Mouse (Mus musculus) hindbrain, postnatal 0 days (tissue): Measurements from ENCODE around the gene Fam20c. TPM values are rescaled to one million over a fixed set of nuclear protein-coding genes. Genes with fewer than 3 reads are reported as not detected.

Experiments
- ATAC-seq: fragments of 200-750 bp; cut with Nextera tagmentation; 2 replicates; pipeline ENCODE4 v1.8.0; 2017; ENCODE audit warnings: mild to moderate bottlenecking, moderate TSS enrichment, moderate library complexity
- DNase-seq: peaks from one replicate; pipeline ENCODE4 v3.0.0-alpha.2; 2015; ENCODE audit warnings: low spot score
- H3K27ac ChIP-seq: fragments of 300-500 bp; sonication (generic); 2 replicates; pipeline ENCODE4 v1.5.1; 2014; ENCODE audit warnings: mild to moderate bottlenecking
- H3K27me3 ChIP-seq: fragments of 300-500 bp; sonication (generic); 2 replicates; pipeline ENCODE4 v1.6.1; 2014; ENCODE audit warnings: low read length, mixed read lengths; ENCODE audit not compliant: insufficient read depth
- H3K36me3 ChIP-seq: fragments of 300-500 bp; sonication (generic); 2 replicates; pipeline ENCODE4 v1.6.1; 2014; ENCODE audit warnings: low read length, mixed read lengths; ENCODE audit not compliant: insufficient read depth
- H3K4me1 ChIP-seq: fragments of 300-500 bp; sonication (generic); 2 replicates; pipeline ENCODE4 v1.6.1; 2014; ENCODE audit warnings: antibody characterized with exemption, low read length, mixed read lengths; ENCODE audit not compliant: insufficient read depth
- H3K4me2 ChIP-seq: fragments of 300-500 bp; sonication (generic); 2 replicates; pipeline ENCODE4 v1.6.1; 2014; ENCODE audit warnings: low read depth, mild to moderate bottlenecking, low read length, moderate library complexity, mixed read lengths
- H3K4me3 ChIP-seq: fragments of 300-500 bp; sonication (generic); 2 replicates; pipeline ENCODE4 v1.5.1; 2014; ENCODE audit warnings: low read length
- H3K9ac ChIP-seq: fragments of 300-500 bp; sonication (generic); replicated peaks from 2 replicates; pipeline ENCODE4 v1.6.1; 2014; ENCODE audit warnings: mild to moderate bottlenecking, low read length, moderate library complexity, mixed read lengths
- H3K9me3 ChIP-seq: fragments of 300-500 bp; sonication (generic); 2 replicates; pipeline ENCODE4 v1.6.1; 2016; ENCODE audit warnings: low read length, mixed read lengths
- CTCF ChIP-seq: IDR thresholded peaks from 2 replicates; pipeline ENCODE4 v1.5.1; 2016; ENCODE audit warnings: antibody characterized with exemption, control low read depth, low read depth
- WGBS: fragments of 180-500 bp; shearing (Covaris S2); extraction: QIAGEN DNeasy Blood & Tissue Kit; methylation state at CpG from one replicate; pipeline ENCODE4 v1.1.7; 2014; 5-methylcytosine and 5-hydroxymethylcytosine counted together
- polyA plus RNA-seq: library from polyadenylated mRNA; unstranded; fragments of >200 nt; fragmentation: Nextera tagmentation; extraction: Ambion mirVana; gene quantifications from 2 replicates; pipeline ENCODE4 v1.2.1, GENCODE M21; 2015
- total RNA-seq: library from RNA; depleted of rRNA; stranded (reverse); fragments of >200 nt; gene quantifications from 2 replicates; pipeline ENCODE4 v1.2.3, GENCODE M21; 2014

Fam20c gene
- total and polyA plus RNA-seq, 2 experiments from 2014 or later: 53.9 to 96.4 TPM

DNA sequence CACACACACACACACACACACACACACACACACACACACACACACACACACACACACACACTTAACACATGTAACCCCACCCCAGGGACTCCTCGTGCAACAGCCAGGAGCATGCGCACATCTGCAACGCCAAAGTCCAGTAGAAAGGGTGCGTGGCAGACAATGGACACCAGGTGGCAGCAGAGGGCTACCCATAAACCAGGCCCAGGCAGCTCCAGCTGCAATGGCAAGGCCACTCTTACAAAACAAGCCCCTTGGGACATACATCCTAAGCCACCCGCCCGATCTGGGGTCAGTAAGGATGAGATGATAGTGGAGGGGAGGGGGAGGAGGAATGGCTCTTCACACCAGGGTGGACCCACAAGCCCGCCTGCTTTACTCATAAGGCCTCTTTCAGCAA is 93.8 kb downstream of the Fam20c start:
- WGBS: 3% methylated on average over 7 of the region's 7 CpGs
- Histone ChIP-seq H3K9me3 (no peaks in the 10 kb centered on the region), H3K4me2 (0 out of 2 replicates have a peak overlapping the region, but pooled peaks have one; percentile 18), H3K4me3 (no peak overlapping the region), H3K4me1 (no peaks in the 10 kb centered on the region), H3K36me3 (no peaks in the 10 kb centered on the region), H3K9ac (no peak overlapping the region), H3K27me3 (no peaks in the 10 kb centered on the region), H3K27ac (no peak overlapping the region)
- DNase-seq (peak; percentile 93), ATAC-seq (peak; percentile 86)
- TF ChIP-seq CTCF: peak; percentile 99

DNA sequence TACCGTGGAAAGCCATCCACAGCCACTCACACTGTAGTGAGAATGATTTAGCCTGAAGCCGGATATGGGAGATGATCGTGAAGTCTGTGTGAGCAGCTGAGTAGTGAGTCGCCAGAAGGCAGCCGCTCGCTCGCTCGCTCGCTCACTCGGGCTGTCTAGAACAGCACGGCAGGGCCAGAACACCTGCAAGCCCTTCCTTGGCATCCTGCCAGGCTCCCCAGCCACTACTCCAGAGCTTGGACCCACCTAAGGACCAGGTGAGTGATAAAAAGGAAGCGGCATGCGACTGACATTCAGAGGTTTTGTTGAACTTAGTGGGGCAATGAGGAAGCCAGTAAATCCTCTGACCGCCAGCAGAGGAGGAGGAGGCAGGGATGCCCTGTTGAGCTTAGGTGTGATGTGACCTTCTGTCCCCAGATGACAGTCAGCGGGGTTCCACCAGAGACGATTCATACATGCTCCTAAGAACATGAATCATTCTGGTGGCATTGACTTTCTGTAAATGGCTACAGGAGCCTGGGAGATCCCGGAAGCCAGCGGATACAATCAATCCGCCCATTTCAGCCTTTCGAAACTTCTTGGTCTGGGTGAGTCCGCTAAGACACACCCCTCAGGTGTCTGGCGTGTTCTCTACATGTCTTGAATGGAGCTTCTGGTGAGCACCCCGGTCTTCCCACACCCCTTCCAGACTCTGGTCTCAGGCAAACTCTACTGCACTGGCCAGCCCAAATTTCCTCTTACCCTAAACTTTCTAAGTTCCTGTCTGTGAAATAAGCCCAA is 95.6 kb downstream of the Fam20c start:
- no peak for ATAC-seq

DNA sequence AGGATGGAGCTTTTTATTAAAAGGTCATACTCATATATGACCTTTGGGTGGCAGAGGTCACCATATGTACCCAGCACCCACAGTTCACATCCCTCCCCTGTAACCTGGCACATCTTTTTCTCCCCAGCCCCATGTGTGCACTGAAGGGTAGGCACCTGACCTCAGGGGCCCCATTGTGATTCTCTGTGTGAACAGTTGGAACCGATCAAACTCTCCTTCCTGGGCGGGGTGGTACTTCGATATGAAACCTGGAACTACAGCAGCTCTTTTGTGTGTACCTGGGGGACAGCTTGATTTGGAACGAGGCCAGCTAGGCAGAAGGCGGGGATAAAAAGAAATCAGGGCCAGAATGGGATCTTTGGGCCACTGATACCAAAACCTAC is 96.1 kb downstream of the Fam20c start:
- TF ChIP-seq CTCF: no peak
- Histone ChIP-seq H3K9me3 (no peaks in the 10 kb centered on the region), H3K4me3 (no peak overlapping the region), H3K36me3 (no peaks in the 10 kb centered on the region), H3K27me3 (no peaks in the 10 kb centered on the region), H3K4me1 (no peaks in the 10 kb centered on the region), H3K27ac (no peak overlapping the region), H3K4me2 (no peak overlapping the region), H3K9ac (no peak overlapping the region)
- DNase-seq (no peak), ATAC-seq (no peak)
- whole genome bisulfite sequencing: 81% methylated on average over 5 of the region's 5 CpGs

More for the DNA sequence above, 95.6 kb downstream of the Fam20c start:
- WGBS: 79% methylated on average over 23 of the region's 23 CpGs
- H3K4me1 ChIP-seq: no peaks in the 10 kb centered on the region
- no peaks in the 10 kb centered on the region for H3K36me3 ChIP-seq
- no peak overlapping the region for H3K9ac ChIP-seq
- no peak for DNase-seq
- H3K27me3 ChIP-seq: no peaks in the 10 kb centered on the region
- no peak overlapping the region for H3K4me3 ChIP-seq
- no peak for TF ChIP-seq CTCF
- H3K27ac ChIP-seq: no peak overlapping the region
- H3K9me3 ChIP-seq: no peaks in the 10 kb centered on the region
- H3K4me2 ChIP-seq: no peak overlapping the region

DNA sequence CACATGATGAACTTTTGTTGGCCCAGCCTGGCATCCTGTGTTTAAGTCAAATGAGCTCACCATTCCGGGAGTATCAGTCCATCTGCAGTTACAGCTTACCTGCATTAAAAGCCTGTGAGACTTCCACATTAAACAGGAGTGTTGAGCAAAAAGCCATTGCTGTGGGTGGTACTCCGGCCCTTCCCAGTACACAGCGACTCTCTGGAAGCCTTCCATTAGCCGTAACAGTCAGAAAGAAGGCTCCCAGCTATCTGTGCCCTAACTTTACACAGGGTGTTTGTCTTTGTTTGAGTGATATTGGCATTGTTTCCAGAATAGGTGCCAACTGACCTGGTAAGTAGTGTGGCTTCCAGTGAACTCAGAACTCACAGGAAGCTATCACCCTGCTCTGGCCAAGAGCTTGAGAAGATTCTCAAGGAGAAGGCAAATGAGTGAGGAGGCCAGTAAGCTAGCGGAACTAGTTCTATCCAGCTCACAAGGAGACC is 97.0 kb downstream of the Fam20c start:
- no peaks in the 10 kb centered on the region for H3K36me3 ChIP-seq
- no peak overlapping the region for H3K9ac ChIP-seq
- H3K4me3 ChIP-seq: no peak overlapping the region
- no peak overlapping the region for H3K27ac ChIP-seq
- no peaks in the 10 kb centered on the region for H3K9me3 ChIP-seq
- no peaks in the 10 kb centered on the region for H3K27me3 ChIP-seq
- no peak for TF ChIP-seq CTCF
- 80% methylated on average over 5 of the region's 5 CpGs for WGBS
- no peak for ATAC-seq
- DNase-seq: no peak
- H3K4me2 ChIP-seq: no peak overlapping the region
- H3K4me1 ChIP-seq: no peaks in the 10 kb centered on the region

DNA sequence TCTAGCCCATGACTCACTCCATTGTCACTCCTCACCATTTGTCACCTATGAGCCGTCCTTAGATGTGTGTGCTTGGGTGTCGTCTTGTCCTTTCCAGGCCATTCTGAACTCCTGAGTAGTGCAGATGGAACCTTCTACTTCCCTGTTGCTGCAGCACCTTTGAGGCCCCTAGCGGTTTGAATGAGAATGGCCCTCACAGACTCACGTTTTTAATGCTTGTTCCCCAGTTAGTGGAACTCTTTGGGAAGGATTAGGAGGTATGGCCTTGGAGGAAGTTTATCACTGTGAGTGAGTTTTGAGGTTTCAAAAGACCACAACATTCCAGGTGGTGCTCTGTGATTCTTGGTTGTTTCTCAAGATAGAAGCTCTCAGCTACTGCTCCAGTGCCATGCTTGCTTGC is 97.8 kb downstream of the Fam20c start:
- ATAC-seq (no peak), DNase-seq (no peak)
- H3K36me3 ChIP-seq: no peaks in the 10 kb centered on the region
- H3K4me3 ChIP-seq: no peak overlapping the region
- H3K9ac ChIP-seq: no peak overlapping the region
- WGBS: 66% methylated on average over 4 of the region's 4 CpGs
- no peaks in the 10 kb centered on the region for H3K9me3 ChIP-seq
- H3K4me2 ChIP-seq: no peak overlapping the region
- H3K4me1 ChIP-seq: no peaks in the 10 kb centered on the region
- no peak overlapping the region for H3K27ac ChIP-seq
- no peak for TF ChIP-seq CTCF
- no peaks in the 10 kb centered on the region for H3K27me3 ChIP-seq

DNA sequence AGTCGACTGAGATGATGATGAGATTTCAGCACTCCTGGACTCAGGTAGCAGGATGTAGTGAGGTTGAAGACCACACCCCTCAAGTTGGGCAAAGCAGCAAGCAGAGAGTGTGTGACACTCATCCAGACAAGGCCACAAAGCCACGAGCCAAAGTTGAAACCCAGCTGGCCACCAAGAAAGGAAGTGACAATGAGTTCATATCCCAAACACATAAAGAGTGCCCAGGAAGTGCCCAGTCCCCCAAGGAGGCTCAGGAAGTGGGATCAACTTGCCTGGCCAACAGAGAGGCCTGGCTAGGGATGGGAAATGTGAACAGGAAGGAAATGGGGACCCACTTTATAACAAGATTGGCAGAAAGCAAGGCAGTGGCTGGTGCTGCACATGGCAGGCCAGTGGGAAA is 99.0 kb downstream of the Fam20c start:
- Histone ChIP-seq H3K27ac (no peak overlapping the region), H3K9ac (no peak overlapping the region), H3K36me3 (no peaks in the 10 kb centered on the region), H3K27me3 (no peaks in the 10 kb centered on the region), H3K4me2 (no peak overlapping the region), H3K4me3 (no peak overlapping the region), H3K9me3 (no peaks in the 10 kb centered on the region), H3K4me1 (no peaks in the 10 kb centered on the region)
- 88% methylated on average over 2 of the region's 2 CpGs for WGBS
- DNase-seq: no peak
- ATAC-seq: no peak
- TF ChIP-seq CTCF: no peak

DNA sequence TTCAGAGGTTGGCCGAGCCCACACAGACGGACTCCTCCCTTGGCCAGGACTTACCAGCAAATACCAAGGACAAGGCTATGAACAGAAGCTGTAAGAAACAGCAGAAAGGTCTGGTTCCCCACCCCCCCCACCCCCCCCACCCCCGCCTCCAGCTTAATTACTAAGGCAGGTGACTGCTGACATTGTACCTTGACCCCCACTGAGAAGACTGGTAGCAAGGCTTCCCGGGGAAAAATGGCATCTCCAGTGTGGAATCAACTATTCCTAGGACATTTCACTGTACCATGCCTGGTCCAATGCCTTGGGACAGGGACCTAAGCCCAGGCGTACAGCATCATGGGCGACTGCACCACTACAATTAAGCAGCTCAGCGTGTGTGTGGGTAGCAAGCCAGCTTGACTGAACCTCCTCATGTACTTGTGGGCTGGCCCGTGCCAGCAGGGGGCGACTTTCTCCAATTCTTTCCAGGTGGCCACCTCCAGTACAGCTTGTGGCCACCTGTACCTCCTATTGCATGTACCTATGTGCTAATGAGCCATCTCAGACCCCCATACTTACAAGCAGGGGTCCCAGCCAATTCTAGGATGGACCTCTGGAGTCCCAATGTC is 102.8 kb downstream of the Fam20c start:
- Histone ChIP-seq H3K27me3 (no peaks in the 10 kb centered on the region), H3K36me3 (no peaks in the 10 kb centered on the region), H3K4me1 (no peaks in the 10 kb centered on the region), H3K4me3 (no peak overlapping the region), H3K9me3 (no peaks in the 10 kb centered on the region), H3K4me2 (no peak overlapping the region), H3K27ac (no peak overlapping the region), H3K9ac (no peak overlapping the region)
- ATAC-seq (peak; percentile 79), DNase-seq (peak; percentile 90)
- 31% methylated on average over 9 of the region's 9 CpGs for WGBS
- TF ChIP-seq CTCF: peak; percentile 84
